Mouse (Mus musculus): ENCODE data around the gene Stard8. TPM values are rescaled to one million over a fixed set of nuclear protein-coding genes. Genes with fewer than 3 reads are reported as not detected.

The Stard8 gene
- polyA plus RNA-seq, 1 experiment = 7.8 TPM

DNA sequence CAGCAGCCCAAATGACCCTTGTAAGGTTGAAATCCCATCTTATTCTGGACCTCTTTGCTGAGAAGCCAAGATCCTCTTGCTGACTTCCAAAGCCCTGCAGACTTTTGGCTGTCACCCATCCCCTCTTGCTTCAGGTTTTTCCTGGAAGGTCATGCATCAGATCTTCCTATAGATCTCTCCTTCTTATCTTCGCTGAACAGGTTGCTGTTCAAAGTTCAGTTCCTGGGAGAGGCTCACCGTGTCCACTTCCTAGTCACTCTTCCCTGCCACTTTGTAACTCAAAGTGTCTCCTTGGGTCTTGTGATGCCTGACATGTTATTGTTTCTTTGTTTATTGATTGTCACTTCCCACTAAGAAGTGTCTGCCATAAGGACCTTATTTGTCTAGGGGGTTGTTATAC, 12.7 kb downstream of the Stard8 start:
- DNase-seq (ENCODE audit: low read depth) = no peak
- TF ChIP-seq POLR2A (IDR thresholded peaks at IDR 0.05; ENCODE audit: borderline replicate concordance, extremely low read depth, insufficient read depth, insufficient read length, poor library complexity, severe bottlenecking) = no peak
- no peak for TF ChIP-seq CTCF (IDR thresholded peaks at IDR 0.05; ENCODE audit: borderline replicate concordance, extremely low read depth, insufficient read depth, insufficient read length)

DNA sequence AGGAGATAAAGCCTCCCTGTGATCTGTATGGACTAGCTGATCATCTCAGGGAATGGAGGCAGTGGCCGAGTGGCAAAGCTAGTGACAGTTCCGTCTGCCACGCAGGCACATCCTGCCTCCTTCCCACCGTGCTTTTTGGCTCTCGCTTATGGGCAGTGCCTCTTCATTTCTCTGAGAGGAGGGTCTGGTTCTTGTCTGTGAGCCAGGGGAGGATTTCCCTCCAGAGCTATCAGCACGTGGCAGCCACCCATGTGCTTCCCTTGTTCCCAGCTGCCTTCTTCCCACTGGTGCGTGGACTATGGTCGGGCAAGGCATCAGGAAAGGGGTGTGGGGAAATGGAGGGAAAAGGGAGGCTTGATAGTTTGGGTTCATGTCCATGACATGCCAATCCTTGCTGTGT, 13.9 kb downstream of the Stard8 start:
- TF ChIP-seq CTCF (IDR thresholded peaks at IDR 0.05; ENCODE audit: borderline replicate concordance, extremely low read depth, insufficient read depth, insufficient read length) (no peak), POLR2A (IDR thresholded peaks at IDR 0.05; ENCODE audit: borderline replicate concordance, extremely low read depth, insufficient read depth, insufficient read length, poor library complexity, severe bottlenecking) (no peak)
- no peak for DNase-seq (ENCODE audit: low read depth)

DNA sequence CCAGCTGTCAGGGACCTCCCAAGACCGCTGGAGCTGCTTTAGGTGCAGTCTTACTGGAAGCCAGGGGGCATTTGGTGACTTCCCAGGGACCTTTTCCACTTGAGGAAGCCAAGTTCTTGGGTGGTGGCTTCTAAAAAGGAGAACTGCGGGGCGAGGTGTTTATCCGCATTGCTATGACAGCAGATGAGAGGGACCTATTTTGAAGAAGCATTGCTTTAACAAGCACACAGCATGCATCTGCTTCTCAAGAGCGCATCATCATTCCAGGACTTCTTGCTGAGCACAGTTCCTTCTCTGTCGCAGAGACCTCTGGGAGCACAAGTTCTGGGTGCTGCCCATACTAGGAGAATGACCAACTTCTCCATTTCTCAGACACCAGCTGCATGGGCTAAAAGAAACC, 14.8 kb downstream of the Stard8 start:
- no peak for DNase-seq (ENCODE audit: low read depth)
- TF ChIP-seq POLR2A (IDR thresholded peaks at IDR 0.05; ENCODE audit: borderline replicate concordance, extremely low read depth, insufficient read depth, insufficient read length, poor library complexity, severe bottlenecking) = no peak
- no peak for TF ChIP-seq CTCF (IDR thresholded peaks at IDR 0.05; ENCODE audit: borderline replicate concordance, extremely low read depth, insufficient read depth, insufficient read length)

DNA sequence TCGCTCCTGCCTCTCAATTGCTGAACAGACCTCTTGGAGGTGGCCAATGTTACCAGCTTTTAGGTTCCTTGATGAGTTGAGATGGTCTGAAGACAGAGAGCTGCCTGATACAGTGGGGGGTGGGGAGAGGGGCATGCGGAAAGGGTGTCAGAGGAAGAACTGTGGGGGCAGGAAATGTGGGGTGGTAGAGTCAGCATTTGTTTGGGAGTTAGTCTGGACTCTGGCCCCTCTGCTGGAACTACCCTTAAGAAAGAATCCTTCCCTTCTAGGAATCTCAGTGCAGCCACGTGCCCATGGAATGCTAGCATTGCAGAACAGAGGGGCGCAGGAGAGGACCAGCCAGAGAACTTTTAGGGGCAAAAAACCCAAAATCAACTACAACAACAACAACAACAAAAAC, 16.3 kb downstream of the Stard8 start:
- TF ChIP-seq POLR2A (IDR thresholded peaks at IDR 0.05; ENCODE audit: borderline replicate concordance, extremely low read depth, insufficient read depth, insufficient read length, poor library complexity, severe bottlenecking) = no peak
- no peak for TF ChIP-seq CTCF (IDR thresholded peaks at IDR 0.05; ENCODE audit: borderline replicate concordance, extremely low read depth, insufficient read depth, insufficient read length)
- DNase-seq (ENCODE audit: low read depth) = no peak

DNA sequence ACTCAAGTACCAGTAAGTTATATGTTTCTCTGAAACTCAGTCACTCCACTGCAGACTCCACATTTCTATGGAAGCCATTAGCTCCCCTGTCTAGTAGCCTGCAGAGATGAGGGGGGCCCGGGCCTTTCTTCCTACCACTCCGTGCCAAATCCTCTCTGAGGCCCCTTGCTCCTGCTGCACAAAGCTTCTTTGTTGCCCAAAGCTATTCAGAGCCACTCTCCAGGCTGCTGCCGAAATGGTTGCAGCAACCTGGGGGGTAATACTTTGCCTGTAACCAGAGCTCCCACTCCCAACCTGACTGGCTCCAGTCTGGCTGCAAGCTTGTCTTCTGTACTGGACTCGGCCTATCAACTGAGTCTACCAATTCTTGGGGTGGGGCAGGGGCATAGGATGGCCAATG, 17.2 kb downstream of the Stard8 start:
- no peak for TF ChIP-seq CTCF (IDR thresholded peaks at IDR 0.05; ENCODE audit: borderline replicate concordance, extremely low read depth, insufficient read depth, insufficient read length)
- TF ChIP-seq POLR2A (IDR thresholded peaks at IDR 0.05; ENCODE audit: borderline replicate concordance, extremely low read depth, insufficient read depth, insufficient read length, poor library complexity, severe bottlenecking) = no peak
- DNase-seq (ENCODE audit: low read depth) = peak; percentile 80

DNA sequence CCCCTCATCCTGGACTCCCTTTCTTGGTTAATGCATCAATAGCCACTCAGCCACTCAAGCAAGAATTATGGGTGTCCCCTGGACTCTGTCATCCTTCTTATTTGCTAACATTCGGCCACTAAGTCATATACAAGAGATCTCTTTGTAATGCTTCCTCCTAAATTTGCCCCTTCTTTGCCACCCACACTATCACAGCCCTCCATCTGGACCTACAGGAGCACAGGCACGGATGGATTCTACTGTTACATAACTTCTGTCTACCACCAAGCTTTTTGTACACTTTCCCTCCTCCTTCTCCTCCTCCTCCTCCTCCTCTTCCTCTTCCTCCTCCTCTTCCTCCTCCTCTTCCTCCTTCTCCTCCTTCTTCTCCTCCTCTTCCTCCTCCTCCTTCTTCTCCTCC, 18.5 kb downstream of the Stard8 start:
- no peak for TF ChIP-seq CTCF (IDR thresholded peaks at IDR 0.05; ENCODE audit: borderline replicate concordance, extremely low read depth, insufficient read depth, insufficient read length)
- no peak for TF ChIP-seq POLR2A (IDR thresholded peaks at IDR 0.05; ENCODE audit: borderline replicate concordance, extremely low read depth, insufficient read depth, insufficient read length, poor library complexity, severe bottlenecking)

DNA sequence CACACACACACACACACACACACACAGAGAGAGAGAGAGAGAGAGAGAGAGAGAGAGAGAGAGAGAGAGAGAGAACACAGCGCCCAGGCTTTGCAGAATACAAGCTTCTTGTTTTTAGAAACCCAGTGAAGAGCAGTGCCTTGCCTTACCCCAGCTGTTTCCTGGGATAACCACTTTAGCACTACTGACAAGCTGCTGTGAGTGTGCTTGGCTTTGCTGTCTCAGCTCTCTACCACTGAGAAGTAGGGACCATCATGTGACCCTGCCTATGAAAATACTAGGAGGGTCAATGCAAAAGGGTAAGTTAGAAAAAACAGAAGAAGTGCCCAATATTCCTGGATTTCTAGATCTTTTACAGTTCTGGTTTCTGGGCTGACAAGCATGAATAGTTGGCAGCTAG, 20.9 kb downstream of the Stard8 start:
- DNase-seq (ENCODE audit: low read depth) = no peak
- TF ChIP-seq POLR2A (IDR thresholded peaks at IDR 0.05; ENCODE audit: borderline replicate concordance, extremely low read depth, insufficient read depth, insufficient read length, poor library complexity, severe bottlenecking) (no peak), CTCF (IDR thresholded peaks at IDR 0.05; ENCODE audit: borderline replicate concordance, extremely low read depth, insufficient read depth, insufficient read length) (no peak)

More for the DNA sequence above, 18.5 kb downstream of the Stard8 start:
- no peak for DNase-seq (ENCODE audit: low read depth)

DNA sequence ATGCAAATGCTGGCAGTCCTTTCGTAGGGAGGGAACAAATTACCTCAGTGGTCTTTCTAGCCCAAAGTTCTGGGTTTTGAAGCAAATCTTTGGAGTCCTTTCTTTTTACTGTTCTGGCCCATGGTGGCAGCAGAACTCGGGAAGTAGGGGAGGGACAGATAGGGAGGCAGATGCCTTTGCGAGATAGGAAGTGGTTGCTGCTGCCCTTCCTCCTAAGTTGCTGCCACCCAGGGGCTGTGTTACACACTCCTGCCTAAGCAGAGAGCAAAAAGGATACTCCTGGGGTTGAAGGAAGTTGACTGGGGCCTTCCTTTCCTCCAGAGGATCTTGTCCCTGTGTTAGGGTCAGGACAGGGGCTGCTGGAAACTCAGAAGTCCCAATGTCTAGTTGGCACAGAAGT, 32.4 kb downstream of the Stard8 start:
- no peak for TF ChIP-seq POLR2A (IDR thresholded peaks at IDR 0.05; ENCODE audit: borderline replicate concordance, extremely low read depth, insufficient read depth, insufficient read length, poor library complexity, severe bottlenecking)
- TF ChIP-seq CTCF (IDR thresholded peaks at IDR 0.05; ENCODE audit: borderline replicate concordance, extremely low read depth, insufficient read depth, insufficient read length) = no peak

DNA sequence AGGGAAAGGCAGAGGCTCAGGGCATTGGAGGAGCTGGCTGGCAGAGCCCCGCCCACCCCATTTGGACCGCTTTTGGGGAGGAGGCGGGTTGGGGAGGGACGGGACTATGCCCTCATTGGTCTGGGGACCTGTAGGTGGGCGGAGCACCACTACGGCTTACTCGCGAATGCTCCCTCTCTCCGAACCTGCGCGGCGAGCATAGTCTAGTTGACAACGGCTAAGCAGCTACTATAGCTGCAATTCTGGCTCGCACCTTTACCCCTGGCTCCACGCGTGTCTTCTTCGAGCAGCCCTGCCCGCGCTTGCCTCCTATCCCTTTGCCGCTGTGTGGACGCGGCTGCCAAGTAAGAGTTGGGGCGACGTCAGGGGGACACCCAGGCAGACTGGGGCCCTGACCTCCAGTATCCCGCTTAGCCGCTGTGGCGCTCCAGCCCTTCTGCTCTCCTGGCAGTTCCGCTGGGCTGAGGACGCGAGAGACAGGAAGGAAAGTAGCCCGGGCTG, 39.5 kb downstream of the Stard8 start:
- no peak for TF ChIP-seq CTCF (IDR thresholded peaks at IDR 0.05; ENCODE audit: borderline replicate concordance, extremely low read depth, insufficient read depth, insufficient read length)
- no peak for TF ChIP-seq POLR2A (IDR thresholded peaks at IDR 0.05; ENCODE audit: borderline replicate concordance, extremely low read depth, insufficient read depth, insufficient read length, poor library complexity, severe bottlenecking)
- peak; percentile 86 for DNase-seq (ENCODE audit: low read depth)

More for the DNA sequence above, 32.4 kb downstream of the Stard8 start:
- no peak for DNase-seq (ENCODE audit: low read depth)

DNA sequence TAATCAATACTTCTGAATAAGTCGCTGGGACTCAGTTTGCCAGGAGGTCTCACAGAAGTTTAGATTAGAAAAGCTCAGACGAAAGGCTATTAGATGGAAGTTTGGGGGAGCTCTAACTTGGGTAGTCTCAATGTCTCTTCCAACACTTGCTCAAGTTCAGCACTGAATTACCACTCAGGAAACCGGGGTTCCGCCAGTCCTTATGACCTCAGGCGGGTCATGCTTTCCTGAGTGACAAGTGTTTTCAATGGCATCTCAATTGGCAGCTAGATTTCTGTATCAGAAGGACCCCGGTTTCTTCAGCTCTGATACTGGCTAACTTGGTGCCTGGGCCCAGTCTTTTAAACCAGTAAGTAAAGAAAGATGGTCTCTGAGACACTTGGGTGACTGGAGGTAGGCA, 40.2 kb downstream of the Stard8 start:
- no peak for DNase-seq (ENCODE audit: low read depth)
- TF ChIP-seq CTCF (IDR thresholded peaks at IDR 0.05; ENCODE audit: borderline replicate concordance, extremely low read depth, insufficient read depth, insufficient read length) (no peak), POLR2A (IDR thresholded peaks at IDR 0.05; ENCODE audit: borderline replicate concordance, extremely low read depth, insufficient read depth, insufficient read length, poor library complexity, severe bottlenecking) (no peak)

DNA sequence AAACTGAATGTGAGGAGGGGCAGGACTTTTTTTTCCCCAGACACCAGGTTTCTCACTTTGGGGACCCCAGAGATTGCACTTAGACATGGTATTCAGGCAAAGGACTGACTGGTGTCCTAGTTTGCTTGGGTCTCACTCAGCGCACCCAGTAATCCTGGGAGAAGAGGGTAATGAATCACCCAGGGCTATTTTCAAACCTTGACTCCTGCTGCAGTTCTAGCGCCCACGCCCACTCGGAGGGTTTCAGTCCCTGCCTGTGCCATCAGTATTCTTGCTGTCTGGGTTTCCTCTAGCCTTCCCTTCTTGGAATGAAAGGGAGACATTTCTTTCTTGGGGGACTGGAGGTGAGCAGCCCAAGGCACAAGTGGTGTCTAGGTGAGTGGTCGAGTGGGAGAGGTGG, 40.7 kb downstream of the Stard8 start:
- no peak for TF ChIP-seq CTCF (IDR thresholded peaks at IDR 0.05; ENCODE audit: borderline replicate concordance, extremely low read depth, insufficient read depth, insufficient read length)
- TF ChIP-seq POLR2A (IDR thresholded peaks at IDR 0.05; ENCODE audit: borderline replicate concordance, extremely low read depth, insufficient read depth, insufficient read length, poor library complexity, severe bottlenecking) = no peak
- DNase-seq (ENCODE audit: low read depth) = no peak

DNA sequence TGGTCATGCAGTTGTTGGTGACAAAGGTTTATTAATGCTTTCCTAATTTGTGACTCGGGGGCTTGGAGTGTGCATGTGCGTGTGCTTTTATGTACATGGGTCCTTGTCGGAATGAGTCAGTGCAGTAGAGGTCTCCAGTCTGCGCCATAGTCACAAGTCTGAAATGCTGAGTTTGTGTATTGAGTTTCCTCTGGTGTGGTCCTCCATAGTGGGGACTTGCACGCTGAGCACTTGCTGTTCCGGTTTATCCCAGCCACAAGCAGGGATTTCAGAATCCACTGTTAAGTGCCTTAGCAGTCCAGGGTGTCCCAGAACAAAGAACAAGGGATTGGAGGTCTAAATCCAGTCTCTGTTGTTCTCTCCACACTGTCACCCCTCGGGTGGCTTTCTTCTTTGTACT, 42.3 kb downstream of the Stard8 start:
- DNase-seq (ENCODE audit: low read depth) = no peak
- TF ChIP-seq POLR2A (IDR thresholded peaks at IDR 0.05; ENCODE audit: borderline replicate concordance, extremely low read depth, insufficient read depth, insufficient read length, poor library complexity, severe bottlenecking) = no peak
- TF ChIP-seq CTCF (IDR thresholded peaks at IDR 0.05; ENCODE audit: borderline replicate concordance, extremely low read depth, insufficient read depth, insufficient read length) = no peak
